Mouse (Mus musculus): Measurements from ENCODE around the gene H6pd. TPM values are rescaled to one million over a fixed set of nuclear protein-coding genes. Genes with fewer than 3 reads are reported as not detected.

The H6pd gene
- polyA plus RNA-seq, 1 experiment, result 14.9 TPM

DNA sequence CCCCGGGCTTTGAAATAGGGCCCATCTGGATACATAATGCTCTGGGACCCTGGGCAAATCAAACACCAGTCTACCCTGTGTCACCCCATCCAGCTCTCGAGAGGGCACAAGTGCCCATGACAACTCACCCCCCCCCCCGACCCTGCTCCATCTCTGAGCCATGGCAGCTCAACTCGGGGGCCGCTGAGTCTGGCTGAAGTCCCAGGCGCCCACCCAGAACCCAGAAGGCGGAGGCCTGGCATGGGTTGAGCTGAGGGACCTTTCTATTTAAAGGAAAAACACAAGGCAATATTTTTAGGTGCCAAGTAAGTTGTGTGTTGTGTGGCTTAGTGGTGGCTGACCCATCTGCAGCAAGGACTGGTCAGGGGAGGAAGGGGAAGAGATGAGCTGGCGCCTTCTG, 44.5 kb downstream of the H6pd start:
- Histone ChIP-seq H3K4me3 (ENCODE audit: insufficient read depth, poor library complexity, severe bottlenecking) (no peak overlapping the region), H3ac (ENCODE audit: control insufficient read depth, insufficient read length, low read depth) (no peak overlapping the region), H3K36me3 (ENCODE audit: control insufficient read depth, insufficient read depth) (no peaks in the 10 kb centered on the region), H3K27me3 (ENCODE audit: control insufficient read depth, insufficient read depth, insufficient read length) (no peaks in the 10 kb centered on the region), H3K79me2 (ENCODE audit: control insufficient read depth, insufficient read depth) (no peaks in the 10 kb centered on the region), H3K79me3 (ENCODE audit: low read depth) (no peaks in the 10 kb centered on the region)
- no peak for TF ChIP-seq MYOD1 (IDR thresholded peaks at IDR 0.05; ENCODE audit: control insufficient read depth, insufficient read length, low read depth)
- TF ChIP-seq MAX (IDR thresholded peaks at IDR 0.05), result no peak
- TF ChIP-seq MYOG (IDR thresholded peaks at IDR 0.05; ENCODE audit: control insufficient read depth, extremely low read depth, insufficient read length), result no peak
- no peak for TF ChIP-seq CEBPB (IDR thresholded peaks at IDR 0.05; ENCODE audit: low read depth)
- no peak for TF ChIP-seq CTCF (IDR thresholded peaks at IDR 0.05; ENCODE audit: control insufficient read depth, insufficient read depth, insufficient read length)
- no peak for TF ChIP-seq FOSL1 (IDR thresholded peaks at IDR 0.05; ENCODE audit: insufficient read depth, low read length, poor library complexity, severe bottlenecking)
- no peak for TF ChIP-seq USF1 (IDR thresholded peaks at IDR 0.05; ENCODE audit: low read depth)

- Histone ChIP-seq H3ac (ENCODE audit: control insufficient read depth, insufficient read length, low read depth) (no peak overlapping the region), H3K36me3 (ENCODE audit: control insufficient read depth, insufficient read depth) (no peaks in the 10 kb centered on the region)
- TF ChIP-seq MYOG (IDR thresholded peaks at IDR 0.05; ENCODE audit: control insufficient read depth, extremely low read depth, insufficient read length), result no peak
- TF ChIP-seq FOSL1 (IDR thresholded peaks at IDR 0.05; ENCODE audit: insufficient read depth, low read length, poor library complexity, severe bottlenecking), result no peak
- no peak for TF ChIP-seq MYOD1 (IDR thresholded peaks at IDR 0.05; ENCODE audit: control insufficient read depth, insufficient read length, low read depth)
- no peak for TF ChIP-seq CEBPB (IDR thresholded peaks at IDR 0.05; ENCODE audit: low read depth)
- no peak for TF ChIP-seq MAX (IDR thresholded peaks at IDR 0.05)
- no peak for TF ChIP-seq CTCF (IDR thresholded peaks at IDR 0.05; ENCODE audit: control insufficient read depth, insufficient read depth, insufficient read length)
Measured at GRCm38 (mm10) chr4:149960391-149960790, 48.4 kb downstream of the H6pd start.

DNA sequence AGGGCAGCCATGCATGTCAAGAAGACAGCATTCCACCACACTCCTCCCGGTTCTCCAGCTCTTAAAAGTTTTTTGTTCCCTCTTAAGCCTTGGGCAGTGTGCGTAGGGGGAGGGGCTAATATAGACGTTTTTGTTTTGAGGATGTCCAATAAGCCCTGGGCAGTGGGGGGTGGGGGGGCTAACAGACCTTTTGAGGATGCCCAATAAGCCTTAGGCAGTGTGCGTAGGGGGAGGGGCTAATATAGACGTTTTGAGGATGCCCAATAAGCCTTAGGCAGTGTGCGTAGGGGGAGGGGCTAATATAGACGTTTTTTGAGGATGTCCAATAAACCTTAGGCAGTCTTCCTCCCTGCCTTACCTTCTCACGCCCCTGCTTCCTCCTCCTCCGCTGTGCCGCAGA, 49.0 kb downstream of the H6pd start:
- H3K36me3 ChIP-seq (ENCODE audit: control insufficient read depth, insufficient read depth), result no peaks in the 10 kb centered on the region
- TF ChIP-seq CTCF (IDR thresholded peaks at IDR 0.05; ENCODE audit: control insufficient read depth, insufficient read depth, insufficient read length) (no peak), MAX (IDR thresholded peaks at IDR 0.05) (no peak), FOSL1 (IDR thresholded peaks at IDR 0.05; ENCODE audit: insufficient read depth, low read length, poor library complexity, severe bottlenecking) (no peak), CEBPB (IDR thresholded peaks at IDR 0.05; ENCODE audit: low read depth) (no peak), MYOG (IDR thresholded peaks at IDR 0.05; ENCODE audit: control insufficient read depth, extremely low read depth, insufficient read length) (no peak), USF1 (IDR thresholded peaks at IDR 0.05; ENCODE audit: low read depth) (no peak), MYOD1 (IDR thresholded peaks at IDR 0.05; ENCODE audit: control insufficient read depth, insufficient read length, low read depth) (no peak)
- no peak overlapping the region for H3K4me3 ChIP-seq (ENCODE audit: insufficient read depth, poor library complexity, severe bottlenecking)
- no peaks in the 10 kb centered on the region for H3K79me2 ChIP-seq (ENCODE audit: control insufficient read depth, insufficient read depth)
- H3K27me3 ChIP-seq (ENCODE audit: control insufficient read depth, insufficient read depth, insufficient read length), result no peaks in the 10 kb centered on the region
- H3K79me3 ChIP-seq (ENCODE audit: low read depth), result no peaks in the 10 kb centered on the region
- no peak overlapping the region for H3ac ChIP-seq (ENCODE audit: control insufficient read depth, insufficient read length, low read depth)

More at GRCm38 (mm10) chr4:149960391-149960790, 48.4 kb downstream of the H6pd start:
- no peaks in the 10 kb centered on the region for H3K79me2 ChIP-seq (ENCODE audit: control insufficient read depth, insufficient read depth)
- H3K27me3 ChIP-seq (ENCODE audit: control insufficient read depth, insufficient read depth, insufficient read length), result no peaks in the 10 kb centered on the region
- H3K79me3 ChIP-seq (ENCODE audit: low read depth), result no peaks in the 10 kb centered on the region
- H3K4me3 ChIP-seq (ENCODE audit: insufficient read depth, poor library complexity, severe bottlenecking), result no peak overlapping the region

DNA sequence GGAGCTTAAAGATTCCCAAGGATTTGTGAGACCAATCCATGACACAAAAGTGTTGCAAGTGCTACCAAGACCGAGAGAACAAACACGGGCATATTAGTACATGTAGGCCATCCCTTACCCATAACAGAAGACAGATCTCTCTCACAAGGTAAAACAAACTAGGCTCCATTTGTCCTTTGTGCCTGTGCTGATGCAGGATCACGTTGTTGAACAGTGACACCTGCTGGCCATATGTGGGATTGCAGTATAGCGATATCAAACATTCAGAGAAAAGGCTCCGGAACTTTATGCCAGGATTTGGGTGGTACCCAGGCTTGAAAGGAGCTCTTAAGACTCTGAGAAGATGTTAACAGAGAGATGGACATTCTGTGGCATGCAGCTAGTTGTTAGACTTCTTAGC, 50.3 kb downstream of the H6pd start:
- Histone ChIP-seq H3K27me3 (ENCODE audit: control insufficient read depth, insufficient read depth, insufficient read length) (no peaks in the 10 kb centered on the region), H3K79me2 (ENCODE audit: control insufficient read depth, insufficient read depth) (no peaks in the 10 kb centered on the region), H3K4me3 (ENCODE audit: insufficient read depth, poor library complexity, severe bottlenecking) (no peak overlapping the region), H3K79me3 (ENCODE audit: low read depth) (no peaks in the 10 kb centered on the region), H3K36me3 (ENCODE audit: control insufficient read depth, insufficient read depth) (no peaks in the 10 kb centered on the region), H3ac (ENCODE audit: control insufficient read depth, insufficient read length, low read depth) (no peak overlapping the region)
- TF ChIP-seq CTCF (IDR thresholded peaks at IDR 0.05; ENCODE audit: control insufficient read depth, insufficient read depth, insufficient read length) (peak; percentile 52), MYOD1 (IDR thresholded peaks at IDR 0.05; ENCODE audit: control insufficient read depth, insufficient read length, low read depth) (no peak)

- no peaks in the 10 kb centered on the region for H3K36me3 ChIP-seq (ENCODE audit: control insufficient read depth, insufficient read depth)
- peaks cover 8% of the 10 kb centered on the region for H3K79me2 ChIP-seq (ENCODE audit: control insufficient read depth, insufficient read depth)
- H3ac ChIP-seq (ENCODE audit: control insufficient read depth, insufficient read length, low read depth), result no peak overlapping the region
- TF ChIP-seq FOSL1 (IDR thresholded peaks at IDR 0.05; ENCODE audit: insufficient read depth, low read length, poor library complexity, severe bottlenecking) (no peak), CEBPB (IDR thresholded peaks at IDR 0.05; ENCODE audit: low read depth) (no peak), CTCF (IDR thresholded peaks at IDR 0.05; ENCODE audit: control insufficient read depth, insufficient read depth, insufficient read length) (no peak), MYOD1 (IDR thresholded peaks at IDR 0.05; ENCODE audit: control insufficient read depth, insufficient read length, low read depth) (no peak), USF1 (IDR thresholded peaks at IDR 0.05; ENCODE audit: low read depth) (no peak), MYOG (IDR thresholded peaks at IDR 0.05; ENCODE audit: control insufficient read depth, extremely low read depth, insufficient read length) (no peak), MAX (IDR thresholded peaks at IDR 0.05) (no peak)
- no peaks in the 10 kb centered on the region for H3K27me3 ChIP-seq (ENCODE audit: control insufficient read depth, insufficient read depth, insufficient read length)
- no peak overlapping the region for H3K4me3 ChIP-seq (ENCODE audit: insufficient read depth, poor library complexity, severe bottlenecking)
- H3K79me3 ChIP-seq (ENCODE audit: low read depth), result peaks cover 3% of the 10 kb centered on the region
Measured at GRCm38 (mm10) chr4:149956048-149956447, 52.8 kb downstream of the H6pd start.

DNA sequence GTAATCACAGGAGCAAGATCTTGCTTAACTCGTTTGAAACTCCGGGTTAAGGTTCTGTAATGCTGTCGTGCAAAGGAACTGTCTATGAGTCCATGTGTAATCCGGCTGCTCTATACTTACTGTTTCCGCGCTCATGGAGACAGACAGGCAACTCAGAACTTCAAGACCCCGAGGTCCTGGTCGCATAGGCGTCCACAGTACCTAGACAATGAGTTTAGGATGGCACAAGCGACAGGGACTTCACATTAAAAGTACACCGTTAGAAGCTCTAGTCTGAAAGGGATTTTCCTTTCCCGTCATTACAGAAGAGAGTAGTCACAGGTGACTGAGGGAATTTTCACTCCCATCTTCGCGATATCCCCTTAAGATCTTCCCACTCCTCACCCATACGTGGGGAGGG, 53.2 kb downstream of the H6pd start:
- Histone ChIP-seq H3K27me3 (ENCODE audit: control insufficient read depth, insufficient read depth, insufficient read length) (no peaks in the 10 kb centered on the region), H3K79me3 (ENCODE audit: low read depth) (peaks cover 3% of the 10 kb centered on the region), H3K79me2 (ENCODE audit: control insufficient read depth, insufficient read depth) (peaks cover 8% of the 10 kb centered on the region), H3K4me3 (ENCODE audit: insufficient read depth, poor library complexity, severe bottlenecking) (no peak overlapping the region), H3ac (ENCODE audit: control insufficient read depth, insufficient read length, low read depth) (no peak overlapping the region), H3K36me3 (ENCODE audit: control insufficient read depth, insufficient read depth) (no peaks in the 10 kb centered on the region)
- TF ChIP-seq MAX (IDR thresholded peaks at IDR 0.05), result no peak
- TF ChIP-seq CEBPB (IDR thresholded peaks at IDR 0.05; ENCODE audit: low read depth), result no peak
- TF ChIP-seq USF1 (IDR thresholded peaks at IDR 0.05; ENCODE audit: low read depth), result no peak
- no peak for TF ChIP-seq MYOD1 (IDR thresholded peaks at IDR 0.05; ENCODE audit: control insufficient read depth, insufficient read length, low read depth)
- no peak for TF ChIP-seq FOSL1 (IDR thresholded peaks at IDR 0.05; ENCODE audit: insufficient read depth, low read length, poor library complexity, severe bottlenecking)
- no peak for TF ChIP-seq MYOG (IDR thresholded peaks at IDR 0.05; ENCODE audit: control insufficient read depth, extremely low read depth, insufficient read length)
- TF ChIP-seq CTCF (IDR thresholded peaks at IDR 0.05; ENCODE audit: control insufficient read depth, insufficient read depth, insufficient read length), result no peak
